Mouse (Mus musculus) liver, adult 2 months (tissue): ENCODE data around the gene Slc35a5.

Experiments
- CTCF ChIP-seq: fragments of 200-500 bp; IDR thresholded peaks from 2 replicates; pipeline ENCODE4 v1.5.1; 2011; ENCODE audit warnings: low read depth, low read length, control low read depth
- POLR2A ChIP-seq: fragments of 200-500 bp; IDR thresholded peaks from 2 replicates; pipeline ENCODE4 v1.6.1; 2011; ENCODE audit warnings: low read length, control low read depth; ENCODE audit not compliant: insufficient read depth; ENCODE audit errors: extremely low read depth

GRCm38 (mm10) chr16:45094136-45094756 is 64.3 kb downstream of the Slc35a5 start:
- TF ChIP-seq POLR2A (no peak), CTCF (no peak)
